Comparison of ENCODE assay signal across 11 mouse cellular contexts in the genomic region with DNA sequence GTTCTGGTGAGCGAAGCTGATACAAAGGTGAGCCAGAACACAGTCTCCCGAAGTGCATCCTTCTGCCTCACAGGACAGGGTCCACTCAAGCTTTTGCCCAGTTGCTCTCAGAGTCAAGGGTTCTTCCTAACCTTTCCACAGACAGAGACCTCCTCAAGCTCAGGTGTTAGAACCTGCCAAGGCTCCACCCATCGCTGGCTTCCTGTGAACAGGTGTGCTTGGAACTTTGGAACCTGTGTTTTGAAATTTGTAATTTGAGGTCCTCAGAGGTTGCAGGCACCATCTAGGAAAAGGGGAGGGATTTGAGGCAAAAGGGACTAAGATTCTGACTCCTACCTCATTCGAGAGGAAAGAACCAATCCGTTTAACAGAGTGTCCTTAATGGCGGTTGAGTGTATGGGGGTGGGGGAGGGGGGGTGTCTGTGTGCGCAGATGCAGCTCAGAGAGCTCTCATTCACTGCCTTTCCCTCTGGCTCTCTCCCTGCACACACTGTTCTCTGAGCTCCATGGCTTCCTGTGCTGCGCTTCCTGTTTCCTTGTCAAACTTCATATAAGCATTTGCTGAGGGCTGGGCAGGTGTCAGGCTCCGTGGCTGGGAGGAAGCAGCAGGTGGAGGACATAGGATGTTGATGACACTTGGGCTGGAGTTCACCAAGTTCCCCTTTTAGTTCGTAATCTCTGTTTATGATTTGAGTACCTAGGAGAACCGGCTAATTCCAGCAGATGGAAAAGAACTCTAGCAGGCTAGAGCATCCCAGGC.
A peak's percentile ranks its signal among the peaks of the same experiment; 100 is the strongest.
DNase-seq lines count a peak whose midpoint lies in the region; TF ChIP-seq lines count a peak whose summit lies in the region.
"Had no signal": no experiment of that assay in that cellular context is flagged by ENCODE, and none has a peak within 500 bp of the region (broad histone marks: within the 10 kb centered on the region; RNA-seq: fewer than 3 reads in every experiment).

No protein-coding gene starts in this region.

- DNase-seq in spleen, adult 12 weeks (ENCODE audit: low spot score), result peak; percentile 11
- no peak for DNase-seq in spleen, postnatal 14 days (ENCODE audit: low spot score in 2 of 2)
- DNase-seq in induced T-regulatory cell, adult 2 months (ENCODE audit: low read depth), result peak; percentile 66
- DNase-seq in right cerebral cortex, adult 2 months (ENCODE audit: low spot score in 2 of 2), result no peak
- no peak for DNase-seq in left cerebral cortex, postnatal 25 days (ENCODE audit: low spot score in 2 of 2)
- DNase-seq in kidney, adult 8-10 months, result no peak
- no peak for DNase-seq in urinary bladder, postnatal 36 days (ENCODE audit: low spot score in 2 of 2)

- WGBS in olfactory bulb, adult 2 months, result 76% methylated on average over 11 of the region's 11 CpGs

- intact Hi-C loops in left cerebral cortex, postnatal 25 days (cut with DNase I), result loop anchor here (5.0 kb wide), 2 partner anchors 46 to 196 kb away; a partner anchor contains a TSS

- no peak for TF ChIP-seq CTCF in olfactory bulb, adult 2 months (IDR thresholded peaks at IDR 0.05; ENCODE audit: insufficient read depth, low read depth, low read length)

- no peak for TF ChIP-seq POLR2A in olfactory bulb, adult 2 months (IDR thresholded peaks at IDR 0.05; ENCODE audit: insufficient read depth, low read depth, low read length)

- H3K4me3 ChIP-seq in olfactory bulb, adult 2 months (ENCODE audit: insufficient read depth, low read depth, low read length), result no peak overlapping the region
- H3K4me3 ChIP-seq: erythroblast, embryonic 14.5 days; neural tube, embryonic 13.5 days had no signal

- H3K4me1 ChIP-seq in olfactory bulb, adult 2 months (ENCODE audit: control insufficient read depth, insufficient read depth, low read length), result peaks cover 26% of the 10 kb centered on the region

- H3K27ac ChIP-seq in olfactory bulb, adult 2 months (ENCODE audit: insufficient read depth, low read depth, low read length), result 0 out of 2 replicates have a peak overlapping the region, but pooled peaks have one; percentile 4
- H3K27ac ChIP-seq: liver, embryonic 14.5 days; neural tube, embryonic 13.5 days had no signal

Comparison
In these comparisons a context has a peak if more than half of its experiments do, and no peak if none do; other contexts are left out.
1. DNase-seq: peak in spleen, adult 12 weeks (single experiment) and induced T-regulatory cell, adult 2 months (single experiment); none in spleen, postnatal 14 days (0 of 2), right cerebral cortex, adult 2 months (0 of 2), left cerebral cortex, postnatal 25 days (0 of 2), kidney, adult 8-10 months (0 of 2) and urinary bladder, postnatal 36 days (0 of 2).